ENCODE assay signal across 8 mouse cellular contexts in the genomic region with DNA sequence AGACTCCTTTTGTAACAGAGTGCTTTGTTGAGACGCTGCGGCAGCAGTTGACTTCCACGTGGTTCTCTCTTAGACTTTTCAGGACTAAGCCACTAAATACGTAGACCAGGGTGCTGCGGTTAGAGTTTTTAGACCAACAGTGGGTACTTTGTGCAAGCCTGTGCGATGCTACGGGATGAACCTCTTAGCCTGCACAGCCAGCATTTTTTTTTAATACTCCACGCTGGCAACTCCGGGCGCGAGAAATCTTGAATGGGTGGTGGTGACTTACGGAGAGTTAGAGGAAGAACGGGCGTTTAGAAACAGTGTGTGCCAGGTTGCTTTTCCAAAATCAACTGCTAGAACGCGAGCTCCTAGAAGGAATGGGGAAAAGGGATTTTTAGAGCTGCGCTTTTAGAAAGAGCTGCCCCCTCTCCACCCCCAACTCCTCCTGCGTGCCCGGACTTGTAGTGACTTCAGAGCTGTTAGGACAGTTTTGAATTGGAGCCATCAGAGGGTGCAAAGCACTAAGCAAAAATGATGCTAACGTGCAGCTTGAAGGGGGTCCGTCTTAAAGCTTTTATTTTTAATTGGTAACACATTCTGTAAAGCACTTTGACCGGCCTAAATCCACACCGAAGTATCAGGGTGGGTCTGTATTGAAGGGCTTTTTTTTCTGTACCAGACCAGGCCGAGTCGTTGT. TPM values are rescaled to one million over a fixed set of nuclear protein-coding genes. Genes with fewer than 3 reads are reported as not detected.
DNase-seq lines count a peak whose midpoint lies in the region; ATAC-seq lines count a peak whose summit lies in the region.

No protein-coding gene starts in this region.

- H3K9ac ChIP-seq in heart, embryonic 13.5 days, result peak overlapping the region; percentile 96
- peak overlapping the region; percentile 71 for H3K9ac ChIP-seq in midbrain, embryonic 13.5 days (replicated peaks)

- peak overlapping the region; percentile 72 for H3K4me2 ChIP-seq in heart, embryonic 13.5 days
- H3K4me2 ChIP-seq in midbrain, embryonic 13.5 days (replicated peaks), result peak overlapping the region; percentile 89

- peaks cover 7% of the 10 kb centered on the region for H3K36me3 ChIP-seq in heart, embryonic 13.5 days
- H3K36me3 ChIP-seq in limb, embryonic 10.5 days, result peaks cover 17% of the 10 kb centered on the region
- no peaks in the 10 kb centered on the region for H3K36me3 ChIP-seq in midbrain, embryonic 13.5 days

- no peaks in the 10 kb centered on the region for H3K9me3 ChIP-seq in heart, embryonic 13.5 days
- no peaks in the 10 kb centered on the region for H3K9me3 ChIP-seq in limb, embryonic 10.5 days (replicated peaks)
- no peaks in the 10 kb centered on the region for H3K9me3 ChIP-seq in midbrain, embryonic 13.5 days

- peak overlapping the region; percentile 92 for H3K27ac ChIP-seq in heart, embryonic 13.5 days (replicated peaks)
- peak overlapping the region; percentile 97 for H3K27ac ChIP-seq in limb, embryonic 10.5 days
- peak overlapping the region; percentile 44 for H3K27ac ChIP-seq in midbrain, embryonic 13.5 days

- DNase-seq in adrenal gland, adult (ENCODE audit: inconsistent age in 2 of 2, low spot score in 1 of 2), result peak; percentile 44 to 80
- no peak for DNase-seq in adrenal gland, postnatal 4 days (ENCODE audit: low spot score in 2 of 2)
- DNase-seq in 3134 (ENCODE audit: extremely low read depth, insufficient read length, low spot score), result peak; percentile 43
- DNase-seq in c-Kit-positive CD71-positive TER-119-positive erythroid progenitor cells, embryonic 14.5 days (ENCODE audit: low spot score), result peak; percentile 13
- peak; percentile 67 for DNase-seq in limb, embryonic 10.5 days (ENCODE audit: low spot score)
- no peak for DNase-seq in right cerebral cortex, postnatal 4 days

- peaks cover 34% of the 10 kb centered on the region for H3K4me1 ChIP-seq in heart, embryonic 13.5 days
- peaks cover 26% of the 10 kb centered on the region for H3K4me1 ChIP-seq in limb, embryonic 10.5 days
- peaks cover 29% of the 10 kb centered on the region for H3K4me1 ChIP-seq in midbrain, embryonic 13.5 days (replicated peaks)

- WGBS in heart, embryonic 13.5 days, result under 1% methylated on average over 25 of the region's 25 CpGs
- under 1% methylated on average over 25 of the region's 25 CpGs for WGBS in limb, embryonic 10.5 days
- under 1% methylated on average over 25 of the region's 25 CpGs for WGBS in midbrain, embryonic 13.5 days

- H3K27me3 ChIP-seq in heart, embryonic 13.5 days (replicated peaks), result no peaks in the 10 kb centered on the region
- no peaks in the 10 kb centered on the region for H3K27me3 ChIP-seq in limb, embryonic 10.5 days (ENCODE audit: low read depth, poor library complexity, severe bottlenecking)
- H3K27me3 ChIP-seq in midbrain, embryonic 13.5 days, result peaks cover 42% of the 10 kb centered on the region

- peak overlapping the region; percentile 87 for H3K4me3 ChIP-seq in heart, embryonic 13.5 days
- peak overlapping the region; percentile 79 for H3K4me3 ChIP-seq in limb, embryonic 10.5 days
- H3K4me3 ChIP-seq in midbrain, embryonic 13.5 days (replicated peaks), result peak overlapping the region; percentile 56

- ATAC-seq in heart, embryonic 13.5 days (ENCODE audit: extremely low read depth, insufficient number of reproducible peaks, low FRiP score, low TSS enrichment), result no peak
- ATAC-seq in midbrain, embryonic 13.5 days, result peak; percentile 52

RNA-seq across cellular contexts. Expression of a gene that starts 1.0 kb away (rescaled TPM):
- 100 to 1,000 TPM; 218 to 248 TPM for total RNA-seq in adrenal gland, postnatal 4 days (2021)
- polyA plus RNA-seq in heart, embryonic 13.5 days (2015; fragmentation: Nextera tagmentation; extraction: Ambion mirVana), result 299 and 323 TPM in 2 replicates
- 203 and 246 TPM in 2 replicates for polyA plus RNA-seq in limb, embryonic 10.5 days (2016; fragmentation: Nextera tagmentation; extraction: Ambion mirVana)
- 80.5 and 86.7 TPM in 2 replicates for polyA plus RNA-seq in midbrain, embryonic 13.5 days (2015; fragmentation: Nextera tagmentation; extraction: Ambion mirVana)

Comparison
In these comparisons a context has a peak if more than half of its experiments do, and no peak if none do; other contexts are left out.
1. DNase-seq: peak in adrenal gland, adult (2 of 2), 3134 (single experiment), c-Kit-positive CD71-positive TER-119-positive erythroid progenitor cells, embryonic 14.5 days (single experiment) and limb, embryonic 10.5 days (single experiment); none in adrenal gland, postnatal 4 days (0 of 2) and right cerebral cortex, postnatal 4 days (single experiment).
2. H3K27ac ChIP-seq: peak in every context shown above with its lines; median percentile 97 in limb, embryonic 10.5 days; 92 in heart, embryonic 13.5 days; 44 in midbrain, embryonic 13.5 days.
3. Peak in every context shown above with its lines, with median percentiles within 50 percentile points of each other: H3K4me3 ChIP-seq.